8 mouse cellular contexts compared by ENCODE assay signal in the genomic region with DNA sequence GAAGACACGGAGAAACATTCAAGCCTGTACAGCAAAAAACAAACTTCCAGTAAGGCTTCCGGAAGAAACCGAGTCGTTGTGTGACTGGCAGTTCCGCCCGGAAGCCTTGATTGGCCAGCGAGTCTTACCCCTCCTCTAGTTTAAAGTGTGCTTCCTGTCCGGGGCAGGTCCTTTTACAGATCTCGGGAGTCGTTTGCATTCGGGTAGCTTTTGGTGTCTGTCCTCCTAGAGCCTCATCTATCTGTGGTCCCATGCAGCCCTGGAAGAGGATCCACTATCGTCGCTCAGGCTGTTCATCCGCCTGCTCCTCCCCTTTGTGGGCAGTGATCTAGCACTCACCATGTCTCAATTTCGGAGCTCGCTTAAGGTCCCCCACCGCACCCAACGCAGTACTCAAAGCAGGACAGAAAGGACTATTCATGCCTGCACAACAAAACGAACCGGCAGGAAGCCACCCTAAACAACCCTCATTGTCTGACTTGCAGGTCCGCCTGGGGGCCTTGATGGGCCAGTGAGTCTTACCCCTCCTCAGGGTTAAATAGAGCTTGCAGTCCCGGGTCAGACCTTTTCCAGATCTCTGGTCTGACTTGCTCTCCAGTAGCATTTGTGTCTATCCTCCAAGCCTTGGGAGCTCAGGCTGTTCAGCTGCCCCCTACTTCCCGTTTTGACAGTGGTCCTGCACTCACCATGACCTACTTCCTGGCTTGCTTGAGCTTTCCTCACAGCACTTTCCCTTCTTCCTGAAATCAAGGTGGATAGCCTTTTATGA. TPM values are rescaled to one million over a fixed set of nuclear protein-coding genes. Genes with fewer than 3 reads are reported as not detected.
DNase-seq lines count a peak whose midpoint lies in the region; ATAC-seq lines count a peak whose summit lies in the region.

Gene Zfp825, minus strand, starts transcription at position 82 of the 769 bp plus-strand sequence.

- H3K27me3 ChIP-seq in heart, embryonic 14.5 days (ENCODE audit: control insufficient read depth, insufficient read depth, low read length), result no peaks in the 10 kb centered on the region
- no peaks in the 10 kb centered on the region for H3K27me3 ChIP-seq in liver, embryonic 13.5 days
- H3K27me3 ChIP-seq in stomach, embryonic 16.5 days (ENCODE audit: control insufficient read depth, insufficient read depth, low read length), result no peaks in the 10 kb centered on the region

- H3K9me3 ChIP-seq in heart, embryonic 14.5 days (ENCODE audit: control insufficient read depth, low read length), result no peaks in the 10 kb centered on the region
- H3K9me3 ChIP-seq in liver, embryonic 13.5 days (replicated peaks), result no peaks in the 10 kb centered on the region
- no peaks in the 10 kb centered on the region for H3K9me3 ChIP-seq in stomach, embryonic 16.5 days (replicated peaks; ENCODE audit: control insufficient read depth, low read length)

- under 1% methylated on average over 23 of the region's 23 CpGs for WGBS in heart, embryonic 14.5 days
- under 1% methylated on average over 23 of the region's 23 CpGs for WGBS in liver, embryonic 13.5 days (ENCODE audit: insufficient replicate concordance)
- 0% methylated on average over 23 of the region's 23 CpGs for WGBS in stomach, embryonic 16.5 days

- peak; percentile 98 for ATAC-seq in CD4-positive, CD25-positive, alpha-beta regulatory T cell, adult 4 months
- peak; percentile 86 for ATAC-seq in heart, embryonic 14.5 days (ENCODE audit: insufficient number of reproducible peaks, insufficient read depth, low FRiP score, low read depth)
- ATAC-seq in liver, embryonic 13.5 days (ENCODE audit: low read depth), result peak; percentile 96
- ATAC-seq in stomach, embryonic 16.5 days (ENCODE audit: insufficient read depth, low FRiP score), result peak; percentile 97

- no peaks in the 10 kb centered on the region; a peak in 1 of 4 replicates for H3K4me1 ChIP-seq in heart, embryonic 14.5 days (ENCODE audit: control insufficient read depth in 2 of 2, insufficient read depth in 2 of 2, low read length in 2 of 2)
- peaks cover 15% of the 10 kb centered on the region for H3K4me1 ChIP-seq in liver, embryonic 13.5 days (replicated peaks)
- H3K4me1 ChIP-seq in stomach, embryonic 16.5 days (ENCODE audit: control insufficient read depth, insufficient read depth, low read length), result no peaks in the 10 kb centered on the region

- H3K9ac ChIP-seq in heart, embryonic 14.5 days (ENCODE audit: low read length), result peak within 1 kb of the TSS; percentile 75
- peak within 1 kb of the TSS; percentile 81 for H3K9ac ChIP-seq in liver, embryonic 13.5 days
- H3K9ac ChIP-seq in stomach, embryonic 16.5 days (ENCODE audit: low read length), result peak within 1 kb of the TSS; percentile 87

- H3K36me3 ChIP-seq in heart, embryonic 14.5 days (ENCODE audit: control insufficient read depth, insufficient read depth, low read length), result no peaks in the 10 kb centered on the region
- no peaks in the 10 kb centered on the region for H3K36me3 ChIP-seq in liver, embryonic 13.5 days
- H3K36me3 ChIP-seq in stomach, embryonic 16.5 days (ENCODE audit: control insufficient read depth, insufficient read depth, low read length), result no peaks in the 10 kb centered on the region

- DNase-seq in c-Kit-negative CD71-positive TER-119-positive erythroid progenitor cells, embryonic 14.5 days (ENCODE audit: low read depth, low spot score), result peak; percentile 48
- DNase-seq in fibroblast of lung, adult 2 months (ENCODE audit: low read depth), result peak; percentile 63
- DNase-seq in kidney, postnatal 14 days, result peak; percentile 86
- peak; percentile 69 for DNase-seq in liver, embryonic 13.5 days
- DNase-seq in neural tube, embryonic 10.5 days (ENCODE audit: extremely low spot score, low spot score), result peak; percentile 75

- H3K27ac ChIP-seq in heart, embryonic 14.5 days (replicated peaks in 1 of 2; ENCODE audit: control insufficient read depth in 1 of 2, insufficient read depth in 1 of 2, low read depth in 2 of 2, low read length in 2 of 2), result peak within 1 kb of the TSS; percentile 75 to 93
- peak within 1 kb of the TSS; percentile 90 for H3K27ac ChIP-seq in liver, embryonic 13.5 days
- H3K27ac ChIP-seq in stomach, embryonic 16.5 days (ENCODE audit: low read length), result peak within 1 kb of the TSS; percentile 94

- H3K4me3 ChIP-seq in heart, embryonic 14.5 days (ENCODE audit: control insufficient read depth in 1 of 2, insufficient read depth in 1 of 2, low read depth in 1 of 2, low read length in 2 of 2), result peak within 1 kb of the TSS; percentile 52 to 92
- H3K4me3 ChIP-seq in liver, embryonic 13.5 days (replicated peaks), result peak within 1 kb of the TSS; percentile 74
- H3K4me3 ChIP-seq in stomach, embryonic 16.5 days (replicated peaks; ENCODE audit: low read length), result peak within 1 kb of the TSS; percentile 62

- H3K4me2 ChIP-seq in heart, embryonic 14.5 days (ENCODE audit: low read length), result peak within 1 kb of the TSS; percentile 85
- H3K4me2 ChIP-seq in liver, embryonic 13.5 days, result peak within 1 kb of the TSS; percentile 89
- H3K4me2 ChIP-seq in stomach, embryonic 16.5 days (ENCODE audit: low read depth, low read length), result peak within 1 kb of the TSS; percentile 90

RNA-seq across cellular contexts. Expression of gene Zfp825, which starts in this region (rescaled TPM):
- polyA plus RNA-seq in CD4-positive, CD25-positive, alpha-beta regulatory T cell, adult 4 months (2017; shearing (Covaris generic)), result 10 to 100 TPM; 24.1 to 25.2 TPM
- polyA plus RNA-seq in heart, embryonic 14.5 days (2014; fragmentation: Nextera tagmentation; extraction: Ambion mirVana), result 13.3 and 16.2 TPM in 2 replicates
- 10.8 and 12.3 TPM in 2 replicates for polyA plus RNA-seq in liver, embryonic 13.5 days (2015; fragmentation: Nextera tagmentation; extraction: Ambion mirVana)
- polyA plus RNA-seq in stomach, embryonic 16.5 days (2015; fragmentation: Nextera tagmentation; extraction: Ambion mirVana), result 15.7 and 18.2 TPM in 2 replicates

Comparison
In these comparisons a context has a peak if more than half of its experiments do, and no peak if none do; other contexts are left out.
1. Peak in every context shown above with its lines: DNase-seq, ATAC-seq, H3K4me3 ChIP-seq and H3K27ac ChIP-seq.